Comparison of ENCODE assay signal across 25 mouse cellular contexts in genomic region chr7:140295746-140296145, GRCm38 (mm10). TPM values are rescaled to one million over a fixed set of nuclear protein-coding genes. Genes with fewer than 3 reads are reported as not detected.
DNase-seq lines count a peak whose midpoint lies in the region; ATAC-seq lines count a peak whose summit lies in the region.
"Had no signal": no experiment of that assay in that cellular context is flagged by ENCODE, and none has a peak within 500 bp of the region (broad histone marks: within the 10 kb centered on the region; RNA-seq: fewer than 3 reads in every experiment).

No protein-coding gene starts in this region.

- no peak overlapping the region for H3K4me3 ChIP-seq in forebrain, embryonic 11.5 days (ENCODE audit: low read depth, low read length)
- H3K4me3 ChIP-seq in forebrain, embryonic 12.5 days (replicated peaks) = no peak overlapping the region

- H3K9ac ChIP-seq in forebrain, embryonic 11.5 days (ENCODE audit: low read length) = no peak overlapping the region
- H3K9ac ChIP-seq in forebrain, embryonic 12.5 days = no peak overlapping the region

- no peaks in the 10 kb centered on the region for H3K36me3 ChIP-seq in forebrain, embryonic 11.5 days (ENCODE audit: control insufficient read depth, insufficient read depth, low read length)
- no peaks in the 10 kb centered on the region for H3K36me3 ChIP-seq in forebrain, embryonic 12.5 days (replicated peaks)
- H3K36me3 ChIP-seq: G1E had no signal

- DNase-seq in forebrain, embryonic 11.5 days (ENCODE audit: low spot score) = peak; percentile 46
- DNase-seq in heart, adult 11 months = peak; percentile 84
- no peak for DNase-seq in heart, postnatal 4 days
- DNase-seq: adrenal gland, adult 2 months; adrenal gland, adult 8-10 months; adrenal gland, postnatal 10 days; adrenal gland, postnatal 14 days; adrenal gland, postnatal 25 days; adrenal gland, postnatal 36 days; B cell, adult 2 months; cerebellum, adult 11 months; cerebellum, adult 11-12 months; cerebellum, adult 18-20 months had no signal

- H3K27ac ChIP-seq in forebrain, embryonic 11.5 days (ENCODE audit: low read depth, low read length) = no peak overlapping the region
- H3K27ac ChIP-seq in forebrain, embryonic 12.5 days = no peak overlapping the region

- H3K9me3 ChIP-seq in forebrain, embryonic 11.5 days (ENCODE audit: control insufficient read depth, low read length) = no peaks in the 10 kb centered on the region
- no peaks in the 10 kb centered on the region for H3K9me3 ChIP-seq in forebrain, embryonic 12.5 days
- H3K9me3 ChIP-seq: G1E had no signal

- no peak for ATAC-seq in forebrain, embryonic 11.5 days (replicated peaks; ENCODE audit: low FRiP score)
- no peak for ATAC-seq in forebrain, embryonic 12.5 days (ENCODE audit: low FRiP score)
- ATAC-seq: activated CD4-positive, CD25-positive, alpha-beta regulatory T cell, adult 4 months; CD4-positive, CD25-positive, alpha-beta regulatory T cell, adult 4 months; Patski had no signal

- H3K4me2 ChIP-seq in forebrain, embryonic 11.5 days (ENCODE audit: low read depth, low read length, severe bottlenecking) = no peak overlapping the region
- no peak overlapping the region for H3K4me2 ChIP-seq in forebrain, embryonic 12.5 days

- WGBS in forebrain, embryonic 11.5 days = 91% methylated on average over 9 of the region's 9 CpGs
- WGBS in forebrain, embryonic 12.5 days = 91% methylated on average over 9 of the region's 9 CpGs

- H3K4me1 ChIP-seq in forebrain, embryonic 11.5 days (replicated peaks; ENCODE audit: control insufficient read depth, insufficient read depth, low read length) = no peaks in the 10 kb centered on the region
- H3K4me1 ChIP-seq in forebrain, embryonic 12.5 days = no peaks in the 10 kb centered on the region

- H3K27me3 ChIP-seq in forebrain, embryonic 11.5 days (ENCODE audit: control insufficient read depth, insufficient read depth, low read length) = no peaks in the 10 kb centered on the region
- H3K27me3 ChIP-seq in forebrain, embryonic 12.5 days = no peaks in the 10 kb centered on the region
- H3K27me3 ChIP-seq: Patski had no signal

RNA-seq across cellular contexts. Expression of gene Olfr525, which starts 24.9 kb away (rescaled TPM):
- not detected in 2 replicates for polyA plus RNA-seq in forebrain, embryonic 11.5 days (2014; fragmentation: Nextera tagmentation; extraction: Ambion mirVana)
- polyA plus RNA-seq in forebrain, embryonic 12.5 days (2016; fragmentation: Nextera tagmentation; extraction: Ambion mirVana) = not detected in 2 replicates
- not detected for total RNA-seq in heart, postnatal 4 days (2021)
- total RNA-seq: adrenal gland, adult 18-20 months; adrenal gland, adult 2 months; adrenal gland, adult 8-10 months; adrenal gland, postnatal 10 days; adrenal gland, postnatal 14 days; adrenal gland, postnatal 25 days; adrenal gland, postnatal 36 days; adrenal gland, postnatal 4 days; CH12.LX; ES-E14; MEL had no signal
- polyA plus RNA-seq: adrenal gland, adult 2 months; brain, embryonic 14.5 days; C2C12; G1E; Patski had no signal

RNA-seq across cellular contexts. Expression of gene Olfr527, which starts 38.1 kb away (rescaled TPM):
- polyA plus RNA-seq in forebrain, embryonic 11.5 days (2014; fragmentation: Nextera tagmentation; extraction: Ambion mirVana) = not detected in 2 replicates
- polyA plus RNA-seq in forebrain, embryonic 12.5 days (2016; fragmentation: Nextera tagmentation; extraction: Ambion mirVana) = not detected in 2 replicates
- total RNA-seq in heart, postnatal 4 days (2021) = not detected
- total RNA-seq: adrenal gland, adult 18-20 months; adrenal gland, adult 2 months; adrenal gland, adult 8-10 months; adrenal gland, postnatal 10 days; adrenal gland, postnatal 14 days; adrenal gland, postnatal 25 days; adrenal gland, postnatal 36 days; adrenal gland, postnatal 4 days; CH12.LX; ES-E14; MEL had no signal
- polyA plus RNA-seq: adrenal gland, adult 2 months; brain, embryonic 14.5 days; C2C12; CD4-positive, CD25-positive, alpha-beta regulatory T cell, adult 4 months; G1E; Patski had no signal

RNA-seq across cellular contexts. Expression of gene 5830411N06Rik, which starts 48.7 kb away (rescaled TPM):
- polyA plus RNA-seq in forebrain, embryonic 11.5 days (2014; fragmentation: Nextera tagmentation; extraction: Ambion mirVana) = not detected in 2 replicates
- not detected in 2 replicates for polyA plus RNA-seq in forebrain, embryonic 12.5 days (2016; fragmentation: Nextera tagmentation; extraction: Ambion mirVana)
- total RNA-seq in heart, postnatal 4 days (2021) = not detected
- total RNA-seq: adrenal gland, adult 18-20 months; adrenal gland, adult 2 months; adrenal gland, postnatal 10 days; adrenal gland, postnatal 14 days; adrenal gland, postnatal 25 days; adrenal gland, postnatal 36 days; adrenal gland, postnatal 4 days; CH12.LX; ES-E14; MEL had no signal
- polyA plus RNA-seq: adrenal gland, adult 2 months; brain, embryonic 14.5 days; C2C12; G1E; Patski had no signal
